Mouse (Mus musculus): ENCODE results near the gene Mrps24.

- TF ChIP-seq POLR2A (IDR thresholded peaks at IDR 0.05; ENCODE audit: borderline replicate concordance, control insufficient read depth, low read depth, low read length): no peak
- TF ChIP-seq CTCF (IDR thresholded peaks at IDR 0.05; ENCODE audit: control insufficient read depth, insufficient read depth, low read length): no peak
These were observed 14.7 kb downstream of the Mrps24 start for GRCm38 (mm10) chr11:5700808-5701207.
